ENCODE assay signal across 18 mouse cellular contexts in the genomic region with DNA sequence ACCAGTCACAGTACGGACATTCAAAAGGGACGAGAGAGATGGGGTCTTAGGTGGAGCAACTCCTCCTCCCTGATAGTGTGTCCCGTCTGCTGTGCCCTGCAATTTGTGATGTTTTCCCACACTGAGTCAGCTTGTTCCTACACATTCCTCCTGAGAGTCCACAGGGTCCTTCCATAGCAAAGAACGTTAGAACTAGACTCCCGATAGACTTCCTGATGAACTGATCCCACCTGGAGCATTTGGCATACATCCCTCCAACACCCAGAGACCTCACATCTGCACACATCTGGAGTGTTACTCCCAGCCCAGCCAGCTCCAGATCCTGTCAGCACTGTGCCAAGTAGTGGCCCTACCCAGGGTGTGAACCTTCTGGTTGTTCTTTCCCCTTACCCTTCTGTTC.
"Had no signal": no experiment of that assay in that cellular context is flagged by ENCODE, and none has a peak within 500 bp of the region (broad histone marks: within the 10 kb centered on the region; RNA-seq: fewer than 3 reads in every experiment).

No protein-coding gene starts in this region.

- ATAC-seq: midbrain, embryonic 13.5 days; midbrain, embryonic 16.5 days had no signal

- H3K4me3 ChIP-seq: midbrain, embryonic 10.5 days; midbrain, embryonic 13.5 days; myocyte; neural tube, embryonic 13.5 days; neural tube, embryonic 15.5 days had no signal

- H3K27ac ChIP-seq: midbrain, embryonic 10.5 days; midbrain, embryonic 13.5 days; neural tube, embryonic 13.5 days; neural tube, embryonic 15.5 days had no signal

- H3K9me3 ChIP-seq: midbrain, embryonic 10.5 days; midbrain, embryonic 13.5 days; neural tube, embryonic 13.5 days; neural tube, embryonic 15.5 days had no signal

- H3K36me3 ChIP-seq: neural tube, embryonic 15.5 days had no signal

- H3K9ac ChIP-seq: lung, embryonic 14.5 days; midbrain, embryonic 13.5 days; neural tube, embryonic 13.5 days; neural tube, embryonic 15.5 days had no signal

- H3K27me3 ChIP-seq: midbrain, embryonic 13.5 days; neural tube, embryonic 13.5 days; neural tube, embryonic 15.5 days had no signal

- DNase-seq: lung, adult 18-20 months; lung, embryonic 14.5 days; lung, postnatal 10 days; lung, postnatal 4 days; retina, postnatal 1 day; right cerebral cortex, adult 18-20 months; right cerebral cortex, postnatal 25 days; right cerebral cortex, postnatal 4 days; spleen, adult 18-20 months; thymus, adult 18-20 months; thymus, postnatal 14 days; thymus, postnatal 36 days had no signal

- H3K4me2 ChIP-seq: lung, embryonic 14.5 days; midbrain, embryonic 13.5 days; neural tube, embryonic 13.5 days; neural tube, embryonic 15.5 days had no signal
